Mouse (Mus musculus): ENCODE measurements at regions not wholly inside any gene's neighbourhood (a gene's known extent, or its start where the extent isn't known, plus 50 kb on each side); places are given as distances from the start of the nearest gene placed in this dataset.
A peak's percentile ranks its signal among the peaks of the same experiment; 100 is the strongest.

DNA sequence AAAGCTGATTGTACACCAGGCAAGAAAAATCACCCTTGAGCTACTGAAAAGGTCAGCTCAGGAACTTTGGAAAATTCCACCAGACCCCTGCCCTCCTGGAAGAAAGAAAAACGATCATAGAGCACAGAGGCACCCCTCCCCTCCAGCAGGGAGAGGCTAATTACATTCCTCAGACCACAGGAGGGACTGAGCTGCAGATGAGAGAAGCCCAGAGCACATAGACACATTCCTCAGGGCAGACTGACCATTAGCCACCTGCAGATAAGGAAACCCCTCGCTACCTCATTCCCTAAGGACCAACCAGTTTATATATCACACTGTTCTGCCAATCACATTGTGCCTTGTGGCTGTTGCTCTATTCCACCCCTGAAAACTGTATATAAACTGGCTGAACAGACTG lies 230.3 kb downstream of the Parp8 start:
- Histone ChIP-seq H3K27ac (ENCODE audit: insufficient read depth, low read length) (no peak overlapping the region), H3K4me1 (ENCODE audit: control insufficient read depth, insufficient read depth, low read length) (no peaks in the 10 kb centered on the region), H3K4me3 (ENCODE audit: insufficient read depth, low read length) (no peak overlapping the region)
- no peak for TF ChIP-seq POLR2A (IDR thresholded peaks at IDR 0.05; ENCODE audit: low read depth, low read length)
- no peak for TF ChIP-seq CTCF (IDR thresholded peaks at IDR 0.05; ENCODE audit: borderline replicate concordance, insufficient read depth, low read length)

DNA sequence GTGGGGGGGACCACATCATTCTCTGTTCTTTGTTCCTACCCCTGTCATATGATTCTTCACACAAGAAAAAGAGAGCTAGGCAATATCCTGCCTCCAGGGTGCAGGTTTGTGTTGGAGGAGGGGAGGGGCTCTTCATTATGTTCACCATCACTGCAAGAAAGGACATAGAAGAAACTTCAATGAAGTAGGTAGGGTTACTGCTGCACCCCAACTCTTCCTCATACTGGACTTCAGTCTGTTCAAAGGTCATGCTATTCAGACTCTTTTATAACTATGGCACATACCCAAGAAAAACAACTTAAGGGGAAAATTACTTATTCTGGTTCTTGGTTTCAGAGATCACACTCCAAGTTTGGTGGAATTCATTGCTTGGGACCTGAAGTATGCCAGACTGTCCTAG lies 243.7 kb downstream of the Parp8 start:
- TF ChIP-seq POLR2A (IDR thresholded peaks at IDR 0.05; ENCODE audit: low read depth, low read length) (no peak), CTCF (IDR thresholded peaks at IDR 0.05; ENCODE audit: borderline replicate concordance, insufficient read depth, low read length) (no peak)
- Histone ChIP-seq H3K27ac (ENCODE audit: insufficient read depth, low read length) (no peak overlapping the region), H3K4me3 (ENCODE audit: insufficient read depth, low read length) (no peak overlapping the region), H3K4me1 (ENCODE audit: control insufficient read depth, insufficient read depth, low read length) (no peaks in the 10 kb centered on the region; the same call in 1 of the 2 replicates)

DNA sequence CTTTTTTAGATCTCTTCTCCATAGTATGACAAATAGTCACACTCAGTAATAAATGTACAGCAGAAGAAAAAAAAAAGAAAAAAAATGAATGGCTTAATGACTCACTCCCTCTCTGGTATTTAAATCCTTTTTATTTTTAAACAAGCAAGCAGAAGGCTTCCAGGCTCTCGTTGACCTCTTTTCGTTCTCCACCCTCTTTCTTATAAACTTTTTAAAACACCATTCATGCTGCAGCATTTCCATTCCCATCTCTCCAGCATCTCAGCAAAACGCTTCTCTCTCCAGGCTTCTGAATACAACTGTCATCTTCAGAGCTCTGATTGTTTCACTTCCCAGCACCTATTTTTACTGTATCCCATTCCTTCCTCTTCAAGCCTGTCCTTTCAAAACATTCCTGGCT lies 259.8 kb downstream of the Parp8 start:
- Histone ChIP-seq H3K4me1 (ENCODE audit: control insufficient read depth, insufficient read depth, low read length) (peaks cover 4% of the 10 kb centered on the region; the same call in 1 of the 2 replicates), H3K4me3 (ENCODE audit: insufficient read depth, low read length) (no peak overlapping the region), H3K27ac (ENCODE audit: insufficient read depth, low read length) (peak overlapping the region; percentile 68)
- TF ChIP-seq CTCF (IDR thresholded peaks at IDR 0.05; ENCODE audit: borderline replicate concordance, insufficient read depth, low read length) (no peak), POLR2A (IDR thresholded peaks at IDR 0.05; ENCODE audit: low read depth, low read length) (no peak)

DNA sequence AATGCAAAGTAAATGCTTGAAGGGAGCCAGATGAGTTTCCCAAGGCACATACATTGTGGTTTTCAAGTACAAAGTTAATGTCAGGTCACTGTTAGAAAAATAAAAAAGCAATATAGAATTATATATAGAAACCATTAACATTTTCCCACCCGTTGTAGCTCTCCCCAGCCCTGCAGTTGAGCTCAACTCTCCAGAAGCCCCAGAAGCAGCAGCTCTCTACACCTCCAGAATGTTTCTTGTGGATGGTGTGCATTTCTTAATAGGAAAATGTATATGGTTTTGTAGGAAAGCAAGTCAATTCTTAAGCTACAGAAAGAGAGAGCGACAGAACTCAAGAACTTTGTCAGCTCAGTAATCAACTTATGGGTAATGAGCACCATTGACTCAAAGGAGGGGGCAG lies 265.4 kb downstream of the Parp8 start:
- TF ChIP-seq POLR2A (IDR thresholded peaks at IDR 0.05; ENCODE audit: low read depth, low read length) (no peak), CTCF (IDR thresholded peaks at IDR 0.05; ENCODE audit: borderline replicate concordance, insufficient read depth, low read length) (no peak)
- H3K4me1 ChIP-seq (ENCODE audit: control insufficient read depth, insufficient read depth, low read length), result no peaks in the 10 kb centered on the region; the same call in 1 of the 2 replicates

DNA sequence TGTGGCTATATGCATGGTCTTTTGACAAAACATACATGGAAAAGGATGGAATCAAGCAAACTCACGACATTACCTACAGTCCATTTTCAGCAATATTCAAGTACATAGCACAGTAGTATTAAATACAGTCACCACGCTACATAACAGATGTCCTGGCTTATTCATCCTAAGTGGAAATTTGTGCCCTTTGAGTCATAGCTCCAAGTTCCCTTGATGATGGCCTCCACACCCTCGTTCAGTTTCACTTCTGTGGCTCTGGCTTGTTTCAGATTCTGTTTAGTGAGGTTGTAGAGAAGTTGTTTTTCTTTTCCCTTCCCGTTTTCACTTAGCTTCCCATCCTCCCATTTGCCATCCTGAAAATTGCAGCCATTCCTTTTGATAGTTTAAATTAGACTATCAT lies 284.5 kb downstream of the Parp8 start:
- TF ChIP-seq CTCF (IDR thresholded peaks at IDR 0.05; ENCODE audit: borderline replicate concordance, insufficient read depth, low read length), result no peak
- no peak for TF ChIP-seq POLR2A (IDR thresholded peaks at IDR 0.05; ENCODE audit: low read depth, low read length)

More for the DNA sequence above, 265.4 kb downstream of the Parp8 start:
- Histone ChIP-seq H3K27ac (ENCODE audit: insufficient read depth, low read length) (no peak overlapping the region), H3K4me3 (ENCODE audit: insufficient read depth, low read length) (no peak overlapping the region)

GRCm38 (mm10) chr13:116723361-116724153 lies 301.8 kb downstream of the Parp8 start:
- Histone ChIP-seq H3K27ac (ENCODE audit: insufficient read depth, low read length) (no peak overlapping the region), H3K4me1 (ENCODE audit: control insufficient read depth, insufficient read depth, low read length) (no peaks in the 10 kb centered on the region), H3K4me3 (ENCODE audit: insufficient read depth, low read length) (no peak overlapping the region)
- TF ChIP-seq CTCF (IDR thresholded peaks at IDR 0.05; ENCODE audit: borderline replicate concordance, insufficient read depth, low read length) (no peak), POLR2A (IDR thresholded peaks at IDR 0.05; ENCODE audit: low read depth, low read length) (no peak)

More for the DNA sequence above, 284.5 kb downstream of the Parp8 start:
- Histone ChIP-seq H3K27ac (ENCODE audit: insufficient read depth, low read length) (no peak overlapping the region), H3K4me1 (ENCODE audit: control insufficient read depth, insufficient read depth, low read length) (no peaks in the 10 kb centered on the region), H3K4me3 (ENCODE audit: insufficient read depth, low read length) (no peak overlapping the region)

- Histone ChIP-seq H3K4me1 (ENCODE audit: control insufficient read depth, insufficient read depth, low read length) (no peaks in the 10 kb centered on the region), H3K4me3 (ENCODE audit: insufficient read depth, low read length) (no peak overlapping the region), H3K27ac (ENCODE audit: insufficient read depth, low read length) (no peak overlapping the region)
- TF ChIP-seq CTCF (IDR thresholded peaks at IDR 0.05; ENCODE audit: borderline replicate concordance, insufficient read depth, low read length), result peak; percentile 37; the same call in 1 of the 2 replicates
- no peak for TF ChIP-seq POLR2A (IDR thresholded peaks at IDR 0.05; ENCODE audit: low read depth, low read length)
Observed at GRCm38 (mm10) chr13:116714809-116715208, 310.5 kb downstream of the Parp8 start.

- Histone ChIP-seq H3K4me1 (ENCODE audit: control insufficient read depth, insufficient read depth, low read length) (no peaks in the 10 kb centered on the region), H3K27ac (ENCODE audit: insufficient read depth, low read length) (no peak overlapping the region), H3K4me3 (ENCODE audit: insufficient read depth, low read length) (peak overlapping the region; percentile 37)
- TF ChIP-seq POLR2A (IDR thresholded peaks at IDR 0.05; ENCODE audit: low read depth, low read length) (no peak), CTCF (IDR thresholded peaks at IDR 0.05; ENCODE audit: borderline replicate concordance, insufficient read depth, low read length) (peak; percentile 71; the same call in 1 of the 2 replicates)
Observed at GRCm38 (mm10) chr13:116711866-116712593, 313.3 kb downstream of the Parp8 start.

- no peak for TF ChIP-seq CTCF (IDR thresholded peaks at IDR 0.05; ENCODE audit: borderline replicate concordance, insufficient read depth, low read length)
- no peak for TF ChIP-seq POLR2A (IDR thresholded peaks at IDR 0.05; ENCODE audit: low read depth, low read length)
- Histone ChIP-seq H3K27ac (ENCODE audit: insufficient read depth, low read length) (no peak overlapping the region), H3K4me1 (ENCODE audit: control insufficient read depth, insufficient read depth, low read length) (no peaks in the 10 kb centered on the region), H3K4me3 (ENCODE audit: insufficient read depth, low read length) (peak overlapping the region; percentile 37)
Observed at GRCm38 (mm10) chr13:116711148-116711865, 314.0 kb downstream of the Parp8 start.
